Mouse (Mus musculus) G1E (cell line): Measurements from ENCODE around the gene Kcnk16. TPM values are rescaled to one million over a fixed set of nuclear protein-coding genes. Genes with fewer than 3 reads are reported as not detected.

Source experiments
- ATAC-seq: 2 replicates; pipeline ENCODE4 v1.8.0; 2016; ENCODE audit warnings: mild to moderate bottlenecking; ENCODE audit not compliant: insufficient number of reproducible peaks, poor library complexity, low FRiP score, severe bottlenecking; ENCODE audit errors: extremely low read depth
- DNase-seq: peaks from one replicate; pipeline ENCODE4 v3.0.0; 2012; ENCODE audit warnings: low spot score
- H3K27me3 ChIP-seq: 2 replicates; pipeline ENCODE4 v1.6.1; 2012; ENCODE audit warnings: mild to moderate bottlenecking, low read length, inconsistent platforms; ENCODE audit not compliant: insufficient read depth
- H3K36me3 ChIP-seq: replicated peaks from 2 replicates; pipeline ENCODE3; 2012; ENCODE audit warnings: mild to moderate bottlenecking, inconsistent platforms
- H3K4me1 ChIP-seq: 2 replicates; pipeline ENCODE4 v1.6.1; 2012; ENCODE audit warnings: low read depth, low read length, inconsistent platforms, mixed read lengths; ENCODE audit not compliant: insufficient read depth
- H3K4me3 ChIP-seq: 2 replicates; pipeline ENCODE4 v1.5.1; 2012; ENCODE audit warnings: low read depth, mild to moderate bottlenecking, inconsistent platforms, low read length, moderate library complexity, mixed read lengths
- H3K9me3 ChIP-seq: replicated peaks from 2 replicates; pipeline ENCODE4 v1.6.1; 2012; ENCODE audit warnings: inconsistent platforms
- CTCF ChIP-seq: IDR thresholded peaks from 2 replicates; pipeline ENCODE4 v1.5.1; 2012; ENCODE audit warnings: low read depth, low read length, inconsistent platforms, mixed read lengths
- GATA1 ChIP-seq: IDR thresholded peaks from 2 replicates; pipeline ENCODE4 v1.6.1; 2012; ENCODE audit warnings: borderline replicate concordance, low read length, inconsistent platforms, mixed read lengths
- GATA2 ChIP-seq: IDR thresholded peaks from 2 replicates; pipeline ENCODE4 v1.6.1; 2012; ENCODE audit warnings: low read depth, low read length, inconsistent platforms, borderline replicate concordance
- POLR2AphosphoS5 ChIP-seq: IDR thresholded peaks from 2 replicates; pipeline ENCODE4 v1.6.1; 2012; ENCODE audit warnings: low read depth, low read length, inconsistent platforms; ENCODE audit not compliant: insufficient replicate concordance
- TAL1 ChIP-seq: conservative IDR thresholded peaks from 2 replicates; pipeline ENCODE4 v1.6.1; 2012; ENCODE audit warnings: low read depth, low read length, inconsistent platforms, mixed read lengths
- polyA plus RNA-seq: library from polyadenylated mRNA; stranded (reverse); fragments of >175 nt; gene quantifications from 2 replicates; pipeline ENCODE4 v1.2.3, GENCODE M21; 2012
- total RNA-seq, 2 experiments: library from RNA; stranded (forward) in 1 of 2; stranded (reverse) in 1 of 2; fragments of 200-1000 nt in 1 of 2; fragments of >200 nt in 1 of 2; fragmentation: Nextera tagmentation in 1 of 2; gene quantifications; 2 replicates each; pipeline ENCODE4 v1.2.3; 2014 to 2017

Kcnk16 gene
- total and polyA plus RNA-seq, 3 experiments: 0.16 TPM; not detected in 2

- TF ChIP-seq TAL1 (no peak), GATA1 (no peak), GATA2 (no peak), POLR2AphosphoS5 (no peak), CTCF (no peak)
- H3K9me3 ChIP-seq: no peaks in the 10 kb centered on the region
- ATAC-seq (no peak), DNase-seq (no peak)
- H3K4me3 ChIP-seq: no peak overlapping the region
- no peaks in the 10 kb centered on the region for H3K36me3 ChIP-seq
- H3K27me3 ChIP-seq: peaks cover 65% of the 10 kb centered on the region
- peaks cover 3% of the 10 kb centered on the region for H3K4me1 ChIP-seq
Measured at GRCm38 (mm10) chr14:20224576-20225218, 44.3 kb downstream of the Kcnk16 start.

- Histone ChIP-seq H3K36me3 (no peaks in the 10 kb centered on the region), H3K4me1 (peaks cover 3% of the 10 kb centered on the region), H3K4me3 (no peak overlapping the region), H3K27me3 (peaks cover 60% of the 10 kb centered on the region), H3K9me3 (no peaks in the 10 kb centered on the region)
- DNase-seq (no peak), ATAC-seq (no peak)
- TF ChIP-seq CTCF (no peak), TAL1 (no peak), GATA1 (no peak), GATA2 (no peak), POLR2AphosphoS5 (no peak)
Measured at GRCm38 (mm10) chr14:20224163-20224562, 44.8 kb downstream of the Kcnk16 start.

GRCm38 (mm10) chr14:20223253-20223652, 45.7 kb downstream of the Kcnk16 start:
- no peak for ATAC-seq
- TF ChIP-seq GATA1 (no peak), POLR2AphosphoS5 (no peak), CTCF (no peak), GATA2 (no peak), TAL1 (no peak)
- no peak for DNase-seq
- Histone ChIP-seq H3K27me3 (peaks cover 51% of the 10 kb centered on the region), H3K4me1 (no peaks in the 10 kb centered on the region; the same call in 1 of the 2 replicates), H3K36me3 (no peaks in the 10 kb centered on the region), H3K4me3 (no peak overlapping the region), H3K9me3 (no peaks in the 10 kb centered on the region)

- Histone ChIP-seq H3K4me3 (no peak overlapping the region), H3K36me3 (no peaks in the 10 kb centered on the region), H3K9me3 (no peaks in the 10 kb centered on the region), H3K27me3 (peaks cover 44% of the 10 kb centered on the region), H3K4me1 (peaks cover 3% of the 10 kb centered on the region; the same call in 1 of the 2 replicates)
- TF ChIP-seq TAL1 (no peak), POLR2AphosphoS5 (no peak), GATA2 (no peak), GATA1 (no peak), CTCF (no peak)
- DNase-seq (no peak), ATAC-seq (no peak)
Measured at GRCm38 (mm10) chr14:20221083-20221482, 47.9 kb downstream of the Kcnk16 start.

GRCm38 (mm10) chr14:20219849-20220248, 49.1 kb downstream of the Kcnk16 start:
- Histone ChIP-seq H3K36me3 (no peaks in the 10 kb centered on the region), H3K9me3 (no peaks in the 10 kb centered on the region), H3K4me3 (no peak overlapping the region), H3K27me3 (peaks cover 43% of the 10 kb centered on the region), H3K4me1 (peaks cover 12% of the 10 kb centered on the region)
- DNase-seq (no peak), ATAC-seq (no peak)
- TF ChIP-seq GATA2 (no peak), GATA1 (no peak), CTCF (no peak), POLR2AphosphoS5 (no peak), TAL1 (no peak)

GRCm38 (mm10) chr14:20217299-20217864, 51.6 kb downstream of the Kcnk16 start:
- ATAC-seq (no peak), DNase-seq (no peak)
- no peaks in the 10 kb centered on the region for H3K9me3 ChIP-seq
- peaks cover 26% of the 10 kb centered on the region for H3K27me3 ChIP-seq
- H3K36me3 ChIP-seq: no peaks in the 10 kb centered on the region
- H3K4me1 ChIP-seq: peaks cover 32% of the 10 kb centered on the region
- H3K4me3 ChIP-seq: no peak overlapping the region
- TF ChIP-seq GATA2 (no peak), GATA1 (no peak)
